Mouse (Mus musculus): ENCODE data around the gene Ubash3a.

GRCm38 (mm10) chr17:31266321-31266950, 58.8 kb downstream of the Ubash3a start:
- no peak for TF ChIP-seq CTCF (IDR thresholded peaks at IDR 0.05; ENCODE audit: low read depth)
- TF ChIP-seq EP300 (IDR thresholded peaks at IDR 0.05; ENCODE audit: low read depth): no peak

All from liver, embryonic 14.5 days (tissue).